Mouse (Mus musculus): ENCODE results near the gene Dtx3.
"Not testable (repeated sequence)": the region's sequence is repeated elsewhere in the genome, so short reads cannot be mapped to it uniquely, and the experiment has no call there.

Dtx3 gene

DNA sequence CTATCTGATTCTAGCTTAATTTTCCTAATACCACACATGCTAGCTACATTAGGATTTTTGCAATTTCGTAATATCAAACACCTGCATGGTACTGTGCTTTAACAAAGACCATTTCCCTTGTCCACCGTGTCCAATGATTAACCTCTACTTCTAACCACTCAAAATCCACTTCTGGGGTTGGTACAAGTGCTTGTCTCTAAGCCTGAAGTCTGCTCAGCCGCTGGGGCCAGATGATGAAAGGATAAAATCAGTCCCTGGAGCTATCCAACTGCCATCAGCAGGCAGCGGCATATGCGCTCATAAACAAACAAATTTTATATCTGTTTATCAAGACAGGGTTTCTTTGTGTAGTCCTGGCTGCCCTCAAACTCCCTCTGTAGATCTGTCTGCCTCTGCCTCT lies 9.1 kb upstream of the Dtx3 start:
- DNase-seq (ENCODE audit: low spot score), result no peak

DNA sequence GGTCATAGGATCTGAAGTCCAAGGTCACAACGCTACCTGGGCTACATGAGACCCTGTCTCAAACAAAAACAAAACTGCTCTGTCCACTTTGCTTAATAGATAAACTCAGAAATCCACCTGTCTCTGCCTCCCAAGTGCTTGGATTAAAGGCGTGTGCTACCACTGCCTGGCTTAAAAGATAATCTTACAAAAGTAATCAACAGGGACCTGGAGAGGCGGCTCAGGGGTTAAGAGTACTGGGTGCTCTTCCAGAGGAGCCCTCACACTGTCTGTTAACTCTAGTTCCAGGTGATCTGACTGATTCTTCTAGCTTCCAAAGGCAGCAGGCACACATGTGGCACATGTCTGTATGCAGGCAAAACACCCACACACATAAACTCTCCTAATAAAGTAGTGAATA lies 7.6 kb upstream of the Dtx3 start:
- DNase-seq (ENCODE audit: low spot score), result no peak

DNA sequence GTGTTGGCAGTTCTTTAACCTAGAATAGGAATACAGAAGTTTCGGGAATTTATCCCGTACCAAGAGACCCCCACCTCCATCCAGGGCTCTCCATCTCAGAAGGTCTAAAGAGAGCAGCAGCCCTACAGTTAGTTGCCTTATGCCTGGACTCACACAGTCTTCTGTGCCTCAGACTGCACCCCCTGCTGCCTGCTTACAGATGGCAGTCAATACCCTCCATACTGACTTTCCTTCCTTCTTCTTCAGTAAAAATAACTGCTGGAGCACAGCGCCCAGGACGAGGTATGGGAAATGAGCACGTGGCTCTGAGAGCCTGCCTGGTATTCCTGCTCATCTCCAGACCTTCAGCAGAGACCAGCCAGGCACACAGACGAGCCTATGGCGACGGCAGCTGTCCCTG lies 4.8 kb upstream of the Dtx3 start:
- no peak for DNase-seq (ENCODE audit: low spot score)

DNA sequence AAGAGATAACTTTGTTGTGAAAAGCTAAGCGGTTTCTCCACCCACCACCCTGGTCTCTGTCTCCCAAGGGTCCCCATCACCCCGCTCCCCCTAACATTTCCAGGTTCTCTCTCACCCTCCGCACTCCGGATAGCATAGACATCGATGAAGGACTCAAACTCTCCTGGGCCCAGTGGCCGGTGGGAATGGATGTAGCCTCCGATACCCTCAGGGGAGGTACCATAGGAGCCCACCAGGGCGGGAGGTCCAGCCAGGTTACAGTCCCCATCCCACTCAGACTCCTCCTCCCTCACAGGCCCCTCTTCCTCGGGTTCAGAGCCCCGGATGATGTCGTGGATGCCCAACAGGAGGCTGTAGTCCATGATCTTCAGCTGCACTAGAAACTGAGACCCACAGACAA lies 3.9 kb upstream of the Dtx3 start:
- no peak for DNase-seq (ENCODE audit: low spot score)

DNA sequence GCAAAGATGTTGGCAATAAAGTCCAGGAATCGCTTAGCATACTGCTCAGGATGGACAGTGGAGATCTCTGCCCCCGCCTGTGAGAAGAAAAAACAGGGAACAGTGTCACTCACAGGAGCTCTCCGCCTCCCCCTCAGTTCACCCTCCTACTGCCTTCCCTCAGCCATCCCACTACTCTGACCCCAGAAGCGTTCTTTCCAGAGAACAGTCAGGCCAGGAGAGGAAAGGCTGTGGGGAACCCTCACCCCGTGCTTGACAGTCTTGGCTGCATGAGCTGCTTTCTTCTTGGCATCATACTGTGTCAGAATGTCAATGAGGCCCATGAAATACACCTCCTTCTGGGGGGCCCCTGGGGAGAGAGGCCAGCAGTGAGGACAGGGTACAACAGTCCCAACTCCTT lies 3.5 kb upstream of the Dtx3 start:
- DNase-seq (ENCODE audit: low spot score), result no peak

DNA sequence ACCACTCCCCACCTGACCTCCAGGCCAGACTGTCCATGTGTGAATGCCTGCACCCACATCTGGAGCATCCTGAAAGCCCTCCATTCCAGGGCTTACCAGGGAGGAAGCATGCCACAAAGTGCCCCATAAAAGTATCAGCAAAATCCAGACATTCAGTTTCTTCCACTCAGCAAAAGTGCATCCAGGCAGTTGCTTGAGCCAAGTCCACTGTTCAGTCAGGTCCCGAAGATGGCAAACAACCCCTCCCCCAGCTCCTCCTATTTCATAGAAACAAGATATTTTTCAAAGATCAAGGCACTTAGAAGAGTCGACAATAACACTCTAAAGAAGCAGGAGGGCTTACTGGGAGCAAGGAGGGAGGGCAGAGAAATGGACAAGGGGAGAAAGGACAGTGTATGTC lies 3.0 kb upstream of the Dtx3 start:
- DNase-seq (ENCODE audit: low spot score), result no peak

DNA sequence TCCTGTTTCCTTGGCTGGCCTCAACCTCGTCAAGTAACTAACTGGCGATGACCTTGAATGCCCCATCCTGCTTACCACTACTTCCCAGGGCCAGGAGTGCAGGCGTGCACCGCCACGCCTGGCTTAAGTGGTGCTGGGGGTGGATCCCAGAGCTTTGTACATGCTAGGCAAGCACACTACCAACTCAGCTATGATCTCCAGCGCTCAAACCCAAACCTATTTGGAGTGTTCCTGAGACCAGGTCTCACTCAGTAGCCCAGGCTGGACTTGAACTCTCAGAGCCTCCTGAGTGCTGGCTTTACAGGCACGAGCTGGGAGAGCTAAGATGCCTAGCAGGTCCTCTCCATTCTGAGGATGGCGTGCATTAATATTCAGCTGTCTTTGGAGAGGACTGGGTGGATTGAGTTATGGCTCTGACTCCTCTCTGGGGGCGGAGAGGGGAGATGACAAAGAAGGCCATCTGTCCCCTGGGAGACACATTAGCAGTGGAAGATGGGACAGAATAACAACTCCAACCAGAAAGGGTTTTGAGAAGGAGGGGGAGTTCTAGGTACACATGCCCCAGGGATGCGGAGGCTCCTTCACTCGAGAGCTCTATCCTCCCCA lies 2.1 kb upstream of the Dtx3 start:
- DNase-seq (ENCODE audit: low spot score), result no peak

DNA sequence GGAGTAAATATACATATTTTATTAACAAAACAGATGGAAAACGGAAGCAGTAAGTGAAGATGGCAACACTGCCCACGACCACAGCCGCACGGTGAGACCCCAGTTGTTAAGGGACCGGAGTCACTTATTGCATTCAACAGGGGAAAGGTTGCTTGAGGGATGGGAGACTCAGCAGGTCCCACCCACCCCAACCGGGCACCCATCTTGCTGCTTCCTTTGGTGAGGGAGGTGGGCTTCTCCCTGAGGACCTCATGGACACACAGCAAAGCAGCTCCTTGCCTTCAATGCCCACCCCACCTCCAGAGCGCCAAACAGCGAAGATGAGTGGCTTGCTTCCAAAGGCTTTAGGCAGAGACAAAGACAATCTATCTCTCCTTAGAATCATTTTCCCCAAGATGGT lies 1.6 kb upstream of the Dtx3 start:
- DNase-seq (ENCODE audit: low spot score), result no peak

DNA sequence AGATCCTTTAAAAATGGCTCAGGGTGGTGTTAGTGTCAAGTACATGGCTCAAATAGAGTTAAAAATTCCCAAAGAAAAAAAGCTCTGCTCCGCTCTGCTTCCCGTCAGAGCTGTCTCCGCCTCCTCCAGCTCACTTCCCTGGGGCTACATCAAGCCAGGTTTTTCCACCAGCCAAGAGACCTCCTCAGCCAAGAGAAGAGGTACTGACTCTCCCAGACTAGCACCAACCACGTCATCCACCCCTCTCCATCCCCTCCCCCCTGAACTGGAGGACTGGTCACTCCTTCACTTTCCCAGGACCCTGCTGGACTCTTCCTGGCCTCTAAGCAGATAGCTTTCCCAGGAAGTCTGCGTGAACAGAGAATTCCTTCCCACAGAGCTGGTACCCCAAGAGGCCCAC lies 864 bp upstream of the Dtx3 start:
- no peak for DNase-seq (ENCODE audit: low spot score)

DNA sequence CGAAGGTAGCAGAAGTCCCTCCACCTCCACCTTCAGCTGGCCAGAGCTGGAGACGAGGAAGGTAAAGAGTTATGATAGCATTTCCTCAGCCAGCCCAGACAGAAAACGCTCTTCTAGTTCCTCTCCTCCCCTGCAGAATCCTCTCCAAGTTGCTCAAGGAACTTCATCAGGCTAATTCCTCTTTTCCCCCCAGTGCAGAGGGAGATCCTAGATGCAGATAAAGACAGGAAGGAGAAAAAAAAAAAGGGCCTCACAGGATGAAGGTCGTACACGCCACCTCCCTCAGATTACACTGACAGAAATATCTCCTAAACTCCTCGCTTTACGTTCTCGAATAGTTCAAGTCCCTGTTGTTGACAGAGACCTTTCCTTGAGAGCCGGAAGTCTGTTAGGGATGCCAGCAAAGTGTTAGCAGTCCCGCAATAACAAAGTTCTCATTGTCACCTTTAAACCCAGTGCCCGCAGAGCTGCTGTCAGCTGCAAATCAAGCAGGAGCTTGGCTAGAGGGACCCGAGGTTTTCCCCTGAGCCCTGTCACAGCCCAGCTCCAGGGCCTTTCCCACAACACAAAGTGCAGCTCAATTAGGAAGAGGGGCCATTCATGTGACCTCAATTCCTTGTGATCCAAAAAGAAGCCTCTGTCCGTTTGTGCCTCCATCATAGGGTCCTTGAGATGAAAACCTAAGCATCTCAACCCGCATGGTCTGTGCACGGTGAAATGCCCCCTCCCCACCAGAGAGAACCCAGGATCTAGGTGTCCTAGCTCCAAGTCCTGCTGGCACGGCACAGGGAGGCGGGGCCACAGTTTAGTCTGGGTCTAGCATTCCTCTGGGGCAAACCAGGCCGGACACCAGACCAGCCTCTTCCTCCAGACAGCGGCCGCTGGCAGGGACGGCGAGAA lies 850 bp downstream of the Dtx3 start:
- DNase-seq (ENCODE audit: low spot score), result no peak

DNA sequence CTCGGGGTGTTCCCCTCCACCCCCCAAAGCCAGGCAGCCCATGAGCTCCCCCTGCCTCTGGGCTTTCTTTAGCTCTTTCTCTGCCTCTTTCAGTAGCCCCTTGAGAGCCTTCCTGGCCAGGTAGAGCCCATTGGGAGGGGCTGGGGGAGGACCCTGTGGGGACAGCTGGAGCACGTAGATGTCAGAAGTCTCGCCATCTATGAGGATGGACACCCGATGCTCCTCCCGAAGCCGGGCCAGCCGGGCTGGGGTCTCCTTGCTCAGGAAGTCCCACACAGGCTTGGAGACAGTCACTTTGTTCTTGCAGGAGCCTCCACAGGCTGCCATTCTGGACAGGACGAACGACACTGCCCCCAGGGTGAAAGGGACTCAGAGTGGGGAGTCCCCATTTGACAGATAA lies 2.5 kb downstream of the Dtx3 start:
- DNase-seq (ENCODE audit: low spot score), result no peak

DNA sequence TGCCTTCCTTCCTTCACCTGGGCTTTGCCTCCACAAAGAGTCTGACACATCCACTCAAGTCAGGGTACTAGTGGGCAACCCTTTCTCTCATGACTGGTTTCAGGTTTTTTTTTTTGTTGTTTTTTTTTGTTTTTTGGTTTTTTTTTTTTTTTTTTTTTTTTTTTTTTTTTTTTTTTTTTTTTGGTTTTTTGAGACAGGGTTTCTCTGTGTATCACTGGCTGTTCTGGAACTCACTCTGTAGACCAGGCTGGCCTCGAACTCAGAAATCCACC lies 3.5 kb downstream of the Dtx3 start:
- not testable (repeated sequence) for DNase-seq (ENCODE audit: low spot score)

DNA sequence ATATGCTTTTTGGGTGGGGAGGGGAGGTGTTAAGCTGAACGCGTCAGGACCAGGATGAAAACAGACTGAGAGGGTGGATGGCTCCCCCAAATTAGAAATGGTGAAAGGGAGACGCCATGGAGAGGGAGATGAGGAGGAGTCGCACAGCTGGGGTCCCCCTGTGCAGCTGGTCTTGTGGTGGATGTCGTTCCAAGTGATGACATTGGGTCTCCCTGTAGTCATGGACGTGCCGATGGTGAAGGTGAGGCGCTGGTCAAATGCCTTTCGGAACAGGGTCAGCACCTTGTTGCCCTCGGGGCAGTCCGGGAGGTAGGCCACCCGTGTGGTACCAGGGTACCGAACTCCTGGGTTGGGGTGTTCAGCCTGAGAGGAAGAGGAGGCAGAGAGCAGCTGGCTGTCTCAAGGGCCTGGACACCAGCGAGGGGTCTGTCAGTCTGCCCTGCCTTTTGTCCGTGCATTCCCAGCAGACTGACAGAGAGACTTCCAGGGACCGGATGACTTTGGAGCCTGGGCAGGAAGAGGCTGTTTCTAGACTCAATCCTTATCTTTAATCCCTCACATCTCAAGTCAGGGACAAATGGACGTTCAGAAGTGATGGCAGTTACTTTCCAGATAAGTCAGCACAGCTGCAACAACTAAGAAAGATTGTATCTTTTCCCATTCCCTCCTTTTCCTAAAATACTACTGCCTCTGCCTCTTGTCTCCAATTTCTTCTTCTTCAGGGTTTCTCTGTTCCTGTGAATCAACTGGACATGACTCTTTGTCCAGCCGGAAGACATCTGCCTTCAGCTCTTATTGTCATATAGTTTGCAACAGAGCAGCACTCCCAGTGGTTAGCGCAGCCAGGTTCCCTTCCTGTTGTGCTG lies 4.1 kb downstream of the Dtx3 start:
- no peak for DNase-seq (ENCODE audit: low spot score)

DNA sequence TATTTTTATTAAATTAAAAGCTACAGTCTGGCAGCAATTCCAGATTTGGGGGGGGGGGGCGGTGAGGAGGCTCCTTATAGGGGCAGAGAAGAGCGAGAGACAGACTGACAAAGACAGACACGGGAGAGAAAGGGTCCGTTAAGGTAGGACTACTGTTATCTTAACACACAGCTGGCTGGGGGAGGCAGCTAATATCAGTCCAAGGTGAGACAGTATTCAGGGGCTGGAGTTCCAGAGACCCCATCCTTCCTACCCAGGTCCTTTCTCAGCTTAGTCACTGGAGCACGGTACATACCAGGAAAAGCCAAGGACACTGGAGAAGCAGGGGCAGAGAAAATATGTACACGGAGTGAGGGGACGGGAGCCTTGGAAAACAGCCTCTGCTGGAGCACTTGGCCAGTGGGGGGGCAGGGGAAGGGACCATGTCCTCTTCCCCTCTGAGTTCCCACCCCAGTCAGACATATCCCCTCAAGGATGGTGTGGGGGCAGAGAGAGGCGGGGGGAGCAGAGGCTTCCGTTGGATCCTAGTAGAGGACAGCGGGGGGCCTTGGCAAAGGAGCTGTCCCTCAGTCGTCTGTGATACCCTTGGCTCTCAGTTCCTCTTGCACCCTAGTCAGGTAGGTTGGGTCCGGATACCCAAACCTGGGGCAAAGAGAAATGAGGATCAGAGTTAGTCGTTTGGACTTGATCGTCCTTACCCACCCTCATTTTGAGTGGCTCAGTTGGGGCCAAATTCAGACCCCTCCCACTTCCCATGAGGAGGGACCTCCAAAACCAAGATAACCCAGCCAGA lies 4.9 kb downstream of the Dtx3 start:
- DNase-seq (ENCODE audit: low spot score), result no peak

DNA sequence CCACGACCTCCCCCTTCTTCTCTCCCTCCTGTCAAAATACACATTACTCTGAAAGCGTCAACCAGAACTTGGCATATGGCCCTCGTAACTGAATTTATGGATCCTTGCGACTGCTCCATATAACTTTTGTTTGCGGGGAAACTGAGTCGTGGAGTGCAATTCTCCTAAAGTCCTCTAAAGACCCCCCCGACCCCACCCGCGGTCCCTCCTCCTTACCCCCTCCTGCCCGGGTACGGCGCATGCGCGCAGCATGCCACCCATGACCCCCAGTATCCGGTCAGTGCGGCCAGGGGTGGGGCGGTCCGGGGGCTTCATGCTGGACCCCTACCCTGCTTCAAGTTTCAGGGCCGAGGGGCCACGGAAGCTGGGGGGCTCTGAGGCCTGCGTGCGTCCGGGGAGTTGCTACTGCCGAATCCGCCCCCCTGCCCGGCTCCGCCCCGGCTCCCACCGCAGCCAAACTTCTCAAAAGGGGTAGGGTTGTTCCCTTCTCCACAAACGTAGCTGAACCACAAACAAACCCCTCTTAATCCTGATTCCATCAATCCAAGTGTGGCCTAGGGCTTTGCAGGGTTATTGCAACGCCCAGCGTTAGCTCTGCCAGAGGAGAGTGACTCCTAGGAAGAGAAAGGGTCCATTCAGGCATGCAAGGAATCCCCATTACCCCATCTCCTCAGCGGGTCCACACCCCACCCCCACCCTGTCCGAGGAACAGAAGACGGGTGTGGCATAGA lies 5.7 kb downstream of the Dtx3 start, which contains the start of gene Arhgef25:
Gene Arhgef25 (minus strand): TSS at position 433 of the 731 bp plus-strand sequence.
- DNase-seq (ENCODE audit: low spot score), result no peak

DNA sequence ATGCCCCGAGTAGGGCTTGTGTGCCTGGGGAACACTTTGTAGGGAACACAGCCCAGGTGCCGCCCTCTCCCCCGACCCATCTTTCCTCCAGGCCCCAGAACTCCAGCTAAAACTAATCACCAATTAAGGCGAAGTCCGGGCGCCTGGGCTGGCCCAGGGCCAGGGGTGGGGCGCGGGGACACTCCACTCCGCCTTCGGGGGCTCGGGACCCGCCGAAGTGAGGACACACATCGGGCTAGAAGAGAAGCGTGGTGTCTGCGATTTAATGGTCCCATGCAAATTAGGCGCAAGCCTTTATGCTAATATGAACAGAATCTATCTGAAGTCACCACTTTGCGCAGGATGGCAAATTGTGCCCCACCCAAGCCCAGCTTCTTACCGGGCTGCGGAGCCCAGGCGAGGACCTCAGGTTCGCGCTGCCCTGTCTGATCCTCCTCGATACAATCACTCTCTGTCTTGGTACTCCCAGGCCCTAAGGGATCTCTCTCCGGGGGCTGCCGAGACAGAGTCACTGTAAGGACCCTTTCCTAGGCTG lies 6.3 kb downstream of the Dtx3 start:
- no peak for DNase-seq (ENCODE audit: low spot score)

DNA sequence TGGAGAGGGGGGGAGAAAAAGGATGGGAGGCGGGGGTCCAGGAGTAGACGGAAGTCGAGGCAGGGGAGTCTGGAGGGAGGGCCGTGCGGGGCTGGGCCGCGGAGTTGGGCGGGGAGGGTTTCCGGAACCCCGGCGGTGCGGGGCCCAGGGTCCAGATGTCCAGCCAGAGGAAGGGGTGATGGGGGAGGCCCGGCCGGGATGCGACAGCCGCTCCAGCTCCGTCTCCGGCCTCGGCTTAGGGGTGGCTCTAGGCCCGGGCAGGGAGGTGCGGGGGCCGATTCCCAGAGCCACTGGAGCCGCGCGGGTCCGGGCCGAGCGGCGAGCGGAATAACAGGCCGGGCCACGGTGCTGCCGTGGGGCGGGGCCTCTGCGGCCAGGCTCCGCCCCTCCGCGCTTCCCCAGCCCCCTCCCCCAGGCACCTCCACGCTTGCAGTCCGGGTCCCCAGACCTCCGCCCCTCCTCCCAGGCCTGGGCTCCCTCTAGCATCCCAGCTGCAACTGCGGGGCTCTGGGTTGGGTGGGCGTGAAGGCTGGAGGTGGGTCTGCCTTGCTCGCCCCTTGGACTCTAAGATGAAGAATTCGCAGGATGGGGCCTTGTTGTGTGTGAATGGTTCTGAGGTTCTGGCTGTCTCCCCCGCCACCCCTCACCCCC lies 6.9 kb downstream of the Dtx3 start:
- DNase-seq (ENCODE audit: low spot score), result no peak

DNA sequence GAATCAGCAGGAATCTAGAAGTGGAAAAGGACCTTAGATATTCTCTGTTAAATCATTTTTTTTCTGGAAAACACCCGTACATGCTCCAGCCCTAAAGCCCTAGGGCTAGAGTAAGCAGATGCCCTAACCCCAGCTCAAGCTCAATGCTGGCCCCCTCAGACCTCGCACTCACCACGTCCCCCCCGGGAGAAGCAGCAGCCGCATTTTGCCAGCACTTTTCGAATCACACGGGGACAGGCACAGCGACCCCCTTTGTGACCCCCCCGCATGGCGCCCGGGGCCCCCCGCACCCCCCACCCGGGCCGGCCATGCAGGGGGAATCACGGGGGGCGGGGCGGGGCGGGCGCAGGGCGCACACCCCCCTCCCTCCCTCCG lies 7.5 kb downstream of the Dtx3 start:
- DNase-seq (ENCODE audit: low spot score), result no peak

DNA sequence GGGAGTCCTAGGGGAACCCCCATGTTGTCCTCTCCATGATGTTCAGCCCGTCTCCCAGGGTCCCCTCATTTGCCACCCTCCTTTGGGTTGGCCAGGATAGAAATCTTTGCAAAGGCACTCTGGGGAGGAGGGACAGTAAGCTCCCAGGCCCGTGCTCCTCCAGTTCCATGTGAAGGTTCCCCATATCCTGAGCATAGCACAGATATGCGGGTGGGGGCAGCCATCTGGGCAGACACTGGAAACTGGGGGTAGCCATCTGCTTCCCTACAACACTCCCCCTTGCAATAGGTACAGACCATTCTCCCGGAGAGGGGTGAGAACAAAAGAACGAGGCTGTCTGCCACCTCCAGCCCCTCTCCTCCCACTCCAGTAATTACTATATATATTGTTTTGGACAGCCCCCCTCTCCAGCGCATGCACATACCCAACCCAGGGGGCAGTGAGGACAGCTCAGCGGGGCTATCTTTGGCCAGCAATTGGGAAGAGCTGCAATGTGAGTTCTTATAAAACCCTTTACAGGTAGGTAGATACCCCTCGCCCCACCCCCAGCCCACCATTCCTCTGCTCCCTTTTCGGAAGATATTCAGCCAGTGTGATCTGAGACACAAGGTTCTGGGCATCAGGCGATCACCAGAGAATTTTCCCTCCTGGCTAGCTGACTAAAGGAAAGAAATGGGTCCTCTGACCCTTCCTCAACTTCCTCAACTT lies 8.0 kb downstream of the Dtx3 start:
- no peak for DNase-seq (ENCODE audit: low spot score)

DNA sequence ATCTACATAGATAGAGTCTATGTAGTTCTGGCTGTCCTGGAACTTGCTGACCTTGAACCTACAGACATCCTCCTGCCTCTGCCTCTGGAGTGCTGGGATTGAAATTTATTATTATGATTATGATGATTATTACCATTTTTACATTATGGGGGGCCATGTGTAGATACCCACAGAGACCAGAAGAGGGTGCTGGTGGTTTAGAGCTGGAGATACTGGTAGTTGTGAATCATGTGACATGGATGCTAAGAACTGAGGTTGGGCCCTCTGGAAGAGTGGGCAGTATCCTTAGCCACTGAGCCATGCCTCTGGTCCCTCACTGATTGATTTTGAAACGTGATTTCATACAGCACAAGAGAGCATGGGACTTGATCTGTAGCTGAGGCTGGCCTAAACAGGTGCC lies 9.1 kb downstream of the Dtx3 start:
- no peak for DNase-seq (ENCODE audit: low spot score)
